Mouse (Mus musculus) induced T-regulatory cell, adult 2 months (primary cell): Measurements from ENCODE around the gene Klk7.

Experiments used
- DNase-seq: peaks from one replicate; pipeline ENCODE4 v3.0.0-alpha.2; 2012; ENCODE audit warnings: low read depth

The Klk7 gene

DNA sequence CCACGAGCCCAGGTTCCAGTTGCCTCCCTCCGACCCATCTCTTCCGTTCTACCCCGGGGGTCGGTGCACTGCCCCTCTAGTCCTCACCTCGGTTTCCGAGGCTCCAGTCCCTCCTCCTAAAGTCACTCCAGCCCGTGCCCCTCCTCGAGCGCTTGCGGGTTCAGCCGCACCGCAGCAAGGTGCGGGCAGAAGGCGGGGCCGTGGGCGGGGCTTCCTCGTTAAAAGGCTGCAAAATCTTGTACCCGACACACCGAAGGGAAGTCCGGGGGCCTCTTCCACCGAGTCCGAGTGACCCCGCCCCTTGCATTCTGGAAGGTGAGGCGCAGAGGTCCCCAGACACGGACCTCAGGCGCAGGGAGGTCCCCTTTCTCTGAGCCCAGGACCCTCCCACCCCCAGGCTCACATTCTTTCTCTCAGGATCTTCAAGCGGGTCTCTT lies 13.7 kb upstream of the Klk7 start, which contains the start of gene Klk8:
TSS of gene Klk8 (plus strand) at position 245 of the 437 bp plus-strand sequence.
- peak; percentile 82 for DNase-seq

DNA sequence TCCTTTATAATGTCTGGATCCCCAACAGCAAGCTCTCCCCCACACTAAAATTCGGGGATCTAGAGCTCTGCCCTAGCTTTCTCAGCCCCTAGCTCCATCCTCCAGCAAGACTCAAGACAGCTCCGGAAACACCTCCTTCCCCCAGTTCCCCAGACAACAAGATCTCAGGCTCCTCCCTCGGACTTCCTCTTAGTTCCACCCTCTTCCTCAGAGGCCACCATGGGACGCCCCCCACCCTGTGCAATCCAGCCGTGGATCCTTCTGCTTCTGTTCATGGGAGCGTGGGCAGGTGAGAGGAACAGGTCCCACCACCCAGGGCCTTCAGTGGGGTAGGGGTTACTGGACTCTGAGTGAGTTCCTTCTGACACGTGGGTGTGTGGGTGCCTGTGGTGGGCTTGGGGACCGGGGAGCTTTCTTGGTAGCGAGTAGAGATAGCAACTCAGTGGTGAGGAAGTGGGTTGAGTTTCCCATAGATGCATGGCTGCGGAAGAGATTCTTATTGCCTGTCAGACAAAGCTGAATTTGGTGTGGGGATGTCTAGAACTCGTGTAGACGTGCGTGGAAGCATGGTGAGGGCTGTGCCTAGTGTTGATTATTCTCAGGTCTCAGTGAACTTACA lies 13.1 kb upstream of the Klk7 start:
- DNase-seq: peak; percentile 74

- DNase-seq: no peak
Measured at GRCm38 (mm10) chr7:43799876-43800275, 11.2 kb upstream of the Klk7 start.

GRCm38 (mm10) chr7:43815211-43815610 lies 4.1 kb downstream of the Klk7 start:
- DNase-seq: no peak

DNA sequence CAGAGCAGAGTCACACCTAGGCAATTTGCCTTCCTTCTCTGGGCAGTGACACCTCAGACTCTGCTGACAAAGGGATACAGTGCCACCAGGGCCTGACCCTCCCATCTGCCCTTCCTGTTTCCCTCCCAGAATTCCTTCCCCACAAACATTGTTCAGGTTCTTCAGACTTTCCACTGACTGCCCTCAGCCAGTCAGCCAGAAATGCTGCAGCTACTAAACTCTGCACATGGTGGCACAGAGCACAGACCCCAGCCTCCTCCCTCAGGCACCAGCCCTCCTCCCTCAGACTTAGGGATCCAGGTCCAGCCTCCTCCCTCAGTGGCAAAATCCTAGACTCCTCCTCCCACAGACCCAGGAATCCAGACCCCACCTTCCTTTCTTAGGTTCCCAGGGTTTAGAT lies 5.7 kb downstream of the Klk7 start:
- DNase-seq: no peak

DNA sequence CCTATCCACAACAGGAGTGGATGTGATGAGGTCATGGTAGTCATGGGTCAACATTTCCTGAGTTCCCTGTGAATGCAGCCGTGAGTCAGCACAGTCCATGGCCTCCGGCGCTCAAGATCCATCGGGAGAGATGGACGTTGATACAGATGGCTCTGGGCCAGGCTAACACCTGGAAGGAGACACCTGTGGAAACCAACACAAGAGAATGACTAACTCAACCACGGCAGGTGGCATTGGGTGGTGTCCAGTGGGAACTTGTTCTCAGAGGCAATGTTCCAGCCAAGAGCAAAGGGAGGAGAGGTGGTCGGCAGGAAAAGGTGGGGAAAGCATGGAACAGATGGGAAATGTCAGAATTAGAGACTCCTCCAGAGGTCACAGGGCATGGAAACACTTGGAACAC lies 10.5 kb downstream of the Klk7 start:
- no peak for DNase-seq

- no peak for DNase-seq
Measured at GRCm38 (mm10) chr7:43824199-43824598, 13.1 kb downstream of the Klk7 start, which contains the start of gene Klk6. Gene Klk6, plus strand, starts transcription at chr7:43824499.

- no peak for DNase-seq
Measured at GRCm38 (mm10) chr7:43826056-43826455, 15.0 kb downstream of the Klk7 start.

- DNase-seq: no peak
Measured at GRCm38 (mm10) chr7:43827706-43828105, 16.6 kb downstream of the Klk7 start.

DNA sequence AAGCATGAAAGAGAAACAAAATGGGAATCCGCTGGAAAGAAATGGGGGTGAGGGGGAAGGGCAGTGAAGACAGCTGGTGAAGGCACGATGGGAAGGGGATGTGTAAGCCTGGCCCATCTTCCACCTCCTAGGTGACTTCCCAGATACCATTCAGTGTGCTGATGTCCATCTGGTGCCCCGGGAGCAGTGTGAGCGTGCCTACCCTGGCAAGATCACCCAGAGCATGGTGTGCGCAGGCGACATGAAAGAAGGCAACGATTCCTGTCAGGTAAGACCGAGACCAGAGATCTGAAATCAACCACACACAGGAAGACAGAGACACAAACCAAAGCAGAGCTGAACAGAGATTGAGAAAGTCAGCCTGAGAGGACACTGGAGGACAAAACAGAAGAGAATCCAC lies 17.9 kb downstream of the Klk7 start:
- DNase-seq: no peak

- no peak for DNase-seq
Measured at GRCm38 (mm10) chr7:43841701-43842100, 30.6 kb downstream of the Klk7 start, which contains the start of gene Klk5. Gene Klk5, plus strand, starts transcription at chr7:43841971.

DNA sequence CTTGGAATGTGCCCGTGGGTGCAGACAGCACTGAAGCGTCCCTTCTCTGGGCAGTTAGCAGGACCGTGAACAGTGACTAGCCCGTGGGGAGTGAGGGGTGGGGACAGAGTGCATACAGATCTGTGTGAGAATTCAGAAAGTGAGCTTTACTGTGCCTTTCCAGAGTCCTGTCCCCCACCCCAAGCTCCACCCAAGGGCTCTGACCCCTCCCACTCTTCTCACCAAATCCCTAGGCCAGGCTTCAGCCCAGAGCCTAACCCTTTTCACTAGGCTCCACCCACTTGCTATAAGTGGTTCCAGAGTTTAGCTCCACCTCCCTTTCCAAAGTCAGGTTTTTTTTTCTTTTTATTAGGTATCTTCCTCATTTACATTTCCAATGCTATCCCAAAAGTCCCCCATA lies 32.7 kb downstream of the Klk7 start:
- DNase-seq: no peak

DNA sequence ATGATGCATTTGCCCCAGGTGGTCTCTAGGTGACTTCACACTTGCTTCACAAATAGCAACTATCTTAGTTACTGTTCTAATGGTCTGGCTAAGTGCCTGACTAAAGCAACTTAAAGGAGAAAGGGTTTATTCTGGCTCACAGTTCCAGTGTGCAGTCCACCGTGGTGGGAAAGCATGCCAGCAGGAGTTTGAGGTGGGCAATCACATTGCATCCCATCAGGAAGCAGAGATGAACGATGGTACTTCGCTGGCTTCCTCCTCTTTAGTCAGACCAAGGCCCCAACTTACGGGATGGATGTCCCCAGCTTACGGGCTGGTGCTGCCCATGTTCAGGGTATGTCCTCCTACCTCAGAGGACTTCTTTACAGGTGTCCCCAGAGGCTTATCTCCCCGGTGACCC lies 40.5 kb downstream of the Klk7 start:
- no peak for DNase-seq

DNA sequence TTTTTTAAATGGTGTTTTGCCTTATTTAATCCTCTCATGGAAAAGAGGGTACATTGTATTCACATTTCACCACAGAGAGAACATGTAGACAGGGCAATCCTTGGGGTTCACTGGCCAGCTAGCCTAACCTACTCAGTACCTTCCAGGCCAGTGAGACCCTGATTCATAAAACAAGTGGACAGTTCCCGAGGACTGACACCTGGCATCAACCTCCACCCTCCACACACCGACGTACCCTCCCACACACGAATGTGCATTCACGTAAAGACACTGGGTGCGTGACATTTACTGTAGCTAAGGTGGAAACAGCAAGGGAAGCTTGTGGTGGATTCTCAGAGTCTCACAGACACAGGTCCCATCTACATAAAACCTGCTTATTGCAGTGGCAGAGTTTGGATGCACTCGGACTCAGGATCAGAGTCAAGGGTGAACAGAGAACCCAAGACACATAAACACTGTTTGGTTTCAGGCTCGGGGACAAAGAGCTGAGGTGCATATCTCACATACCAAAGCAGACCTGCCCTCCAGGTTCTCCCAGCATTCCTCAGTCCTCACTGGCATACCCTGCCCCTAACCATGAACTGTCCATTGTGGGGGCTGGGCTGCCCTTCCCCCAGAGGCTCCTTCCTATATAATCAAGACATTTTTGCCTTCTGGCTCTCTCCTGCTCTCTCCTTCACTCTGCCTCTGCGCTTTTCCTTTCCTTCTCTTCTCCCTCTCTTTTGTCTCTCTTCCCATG lies 43.7 kb downstream of the Klk7 start:
- DNase-seq: no peak

DNA sequence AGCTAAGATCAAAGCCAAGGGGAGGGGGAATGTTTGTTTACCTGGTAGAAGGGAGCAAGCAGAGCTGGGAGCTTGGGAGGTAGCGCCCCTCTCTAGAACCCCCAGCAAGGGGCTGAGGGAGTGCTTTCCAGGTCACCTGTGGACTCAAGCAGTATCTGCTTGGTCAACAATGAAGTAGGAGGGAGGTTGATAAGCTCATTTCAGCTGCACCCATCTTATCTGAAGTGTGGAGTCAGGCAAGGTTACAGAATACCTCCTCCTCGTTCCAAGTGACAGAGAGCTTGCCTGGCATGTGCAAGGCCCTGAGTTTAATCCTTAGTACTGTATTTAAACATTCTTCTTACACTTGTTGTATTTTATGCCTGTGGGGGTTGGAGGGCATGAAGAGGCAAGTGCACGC lies 44.6 kb downstream of the Klk7 start:
- no peak for DNase-seq

DNA sequence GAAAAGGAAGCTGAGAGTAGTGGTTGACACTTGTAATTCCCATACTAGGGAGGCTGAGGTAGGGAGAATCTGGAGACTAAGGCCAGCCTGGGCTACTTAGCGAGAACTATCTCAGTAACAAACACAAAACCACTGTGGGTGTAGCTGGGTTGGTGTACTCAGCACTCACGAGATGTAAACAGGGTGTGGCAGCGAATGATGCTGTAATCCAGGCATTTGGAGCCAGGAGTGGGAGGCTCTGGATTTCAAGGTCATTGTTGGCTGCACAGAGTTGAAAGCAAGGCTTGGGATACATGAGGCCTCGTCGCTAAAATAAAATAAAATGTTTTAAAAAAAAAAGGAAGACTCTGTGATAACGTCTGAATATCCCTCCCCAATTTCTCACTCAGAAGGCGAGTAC lies 45.2 kb downstream of the Klk7 start:
- no peak for DNase-seq

GRCm38 (mm10) chr7:43857501-43857900 lies 46.4 kb downstream of the Klk7 start:
- no peak for DNase-seq

DNA sequence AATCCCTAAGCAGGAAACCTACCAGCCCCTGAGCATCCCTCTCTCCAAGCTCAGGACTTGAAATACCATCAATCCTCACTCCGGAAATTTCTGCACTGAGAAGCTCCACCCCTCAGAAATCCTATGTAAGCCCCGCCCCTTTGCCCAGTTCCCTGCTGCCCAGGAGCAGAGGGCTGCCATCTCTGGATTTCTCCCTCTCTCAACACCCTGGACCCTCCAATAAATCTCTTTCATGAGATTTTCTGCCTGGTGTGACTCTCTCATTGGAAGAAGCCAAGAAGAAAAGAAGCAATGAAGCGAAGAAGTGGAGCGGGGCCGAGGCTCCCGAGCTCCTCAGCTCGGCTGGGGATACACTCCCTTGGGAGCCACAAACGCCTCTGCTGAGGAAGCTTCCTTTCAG lies 49.3 kb downstream of the Klk7 start:
- DNase-seq: no peak
